Mouse (Mus musculus) midbrain, embryonic 13.5 days (tissue): ENCODE data around the gene Sik3. TPM values are rescaled to one million over a fixed set of nuclear protein-coding genes. Genes with fewer than 3 reads are reported as not detected.

ENCODE experiments used
- ATAC-seq: fragments of 200-750 bp; cut with Nextera tagmentation; 2 replicates; pipeline ENCODE4 v1.8.0; 2017; ENCODE audit warnings: mild to moderate bottlenecking, moderate TSS enrichment, moderate library complexity
- H3K27ac ChIP-seq: fragments of 300-500 bp; sonication (generic); 2 replicates; pipeline ENCODE4 v1.5.1; 2015; ENCODE audit warnings: inconsistent platforms, mild to moderate bottlenecking, moderate library complexity
- H3K27me3 ChIP-seq: fragments of 300-500 bp; sonication (generic); 2 replicates; pipeline ENCODE4 v1.6.1; 2015; ENCODE audit warnings: mild to moderate bottlenecking, inconsistent platforms
- H3K36me3 ChIP-seq: fragments of 300-500 bp; sonication (generic); 2 replicates; pipeline ENCODE4 v1.6.1; 2015; ENCODE audit warnings: mild to moderate bottlenecking, inconsistent platforms
- H3K4me1 ChIP-seq: fragments of 300-500 bp; sonication (generic); replicated peaks from 2 replicates; pipeline ENCODE4 v1.6.1; 2015; ENCODE audit warnings: inconsistent platforms
- H3K4me2 ChIP-seq: fragments of 300-500 bp; sonication (generic); replicated peaks from 2 replicates; pipeline ENCODE4 v1.6.1; 2015; ENCODE audit warnings: moderate library complexity, mild to moderate bottlenecking, inconsistent platforms
- H3K4me3 ChIP-seq: fragments of 300-500 bp; sonication (generic); replicated peaks from 2 replicates; pipeline ENCODE4 v1.5.1; 2015; ENCODE audit warnings: mild to moderate bottlenecking, inconsistent platforms
- H3K9ac ChIP-seq: fragments of 300-500 bp; sonication (generic); replicated peaks from 2 replicates; pipeline ENCODE4 v1.6.1; 2015; ENCODE audit warnings: mild to moderate bottlenecking, inconsistent platforms
- H3K9me3 ChIP-seq: fragments of 300-500 bp; sonication (generic); 2 replicates; pipeline ENCODE4 v1.6.1; 2016; ENCODE audit warnings: mild to moderate bottlenecking, inconsistent platforms
- WGBS: fragments of 180-500 bp; shearing (Covaris S2); methylation state at CpG from one replicate; pipeline ENCODE4 v1.1.7; 2015; 5-methylcytosine and 5-hydroxymethylcytosine counted together
- polyA plus RNA-seq: library from polyadenylated mRNA; unstranded; fragments of >200 nt; fragmentation: Nextera tagmentation; extraction: Ambion mirVana; gene quantifications from 2 replicates; pipeline ENCODE4 v1.2.1, GENCODE M21; 2015

Gene Sik3
- polyA plus RNA-seq, 1 experiment from 2014 or later = 6.7 TPM

DNA sequence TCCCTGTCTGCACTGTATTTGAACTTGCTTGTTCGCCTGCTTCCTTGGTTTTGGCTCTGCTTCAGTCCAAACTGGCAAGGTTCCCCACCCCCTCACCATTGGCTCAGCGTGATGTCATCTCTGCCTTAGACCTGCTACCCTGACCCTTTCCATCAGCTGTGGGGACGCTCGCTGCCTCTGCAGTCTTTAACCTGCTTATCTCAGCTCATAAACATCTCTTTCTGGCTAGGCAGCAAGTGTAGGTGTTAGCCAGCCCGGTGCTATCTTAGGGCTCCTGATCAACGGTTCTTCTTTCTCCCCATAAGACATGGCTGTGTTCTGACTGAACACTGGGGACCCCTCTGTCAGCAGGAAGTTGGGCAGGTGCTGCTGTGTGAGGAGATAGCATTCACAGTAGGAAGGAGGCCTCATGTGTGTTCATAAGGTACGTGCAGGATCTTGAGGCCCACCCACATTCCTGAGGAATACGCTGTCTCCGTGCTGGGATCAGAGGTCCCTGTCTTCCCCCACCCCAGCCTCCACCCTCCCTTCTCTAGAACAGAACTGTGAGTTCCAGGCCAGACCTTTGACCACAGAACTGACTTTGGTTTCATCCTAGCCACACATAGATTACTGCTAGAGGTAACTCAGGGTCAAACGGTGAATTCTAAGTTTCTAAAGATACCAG lies 194.3 kb downstream of the Sik3 start:
- no peak overlapping the region for H3K4me3 ChIP-seq
- WGBS = 91% methylated on average over 10 of the region's 10 CpGs

DNA sequence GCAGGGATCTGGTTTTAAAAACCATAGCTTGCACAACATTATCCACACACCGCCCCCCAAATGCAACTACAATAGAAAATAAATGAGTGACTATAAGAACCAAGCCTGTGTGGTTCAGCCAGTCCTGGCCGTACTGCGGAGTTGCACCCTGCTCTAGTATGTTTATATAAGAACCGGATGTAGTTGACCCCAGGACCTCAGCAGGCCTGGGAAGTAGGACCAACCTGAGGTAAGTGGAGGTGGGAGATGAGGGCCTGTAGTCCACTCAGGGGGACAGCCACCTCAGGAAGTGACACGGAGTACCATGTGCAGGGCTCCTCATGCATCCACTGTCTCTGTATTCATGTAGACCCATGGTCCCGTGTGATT lies 194.9 kb downstream of the Sik3 start:
- Histone ChIP-seq H3K9me3 (no peaks in the 10 kb centered on the region), H3K4me1 (no peaks in the 10 kb centered on the region), H3K27ac (no peak overlapping the region), H3K36me3 (peaks cover 83% of the 10 kb centered on the region), H3K27me3 (no peaks in the 10 kb centered on the region), H3K4me2 (no peak overlapping the region), H3K4me3 (no peak overlapping the region), H3K9ac (no peak overlapping the region)
- no peak for ATAC-seq
- WGBS = 94% methylated on average over 6 of the region's 6 CpGs

More for the DNA sequence above, 194.3 kb downstream of the Sik3 start:
- no peaks in the 10 kb centered on the region for H3K9me3 ChIP-seq
- H3K9ac ChIP-seq = no peak overlapping the region
- no peaks in the 10 kb centered on the region for H3K4me1 ChIP-seq
- ATAC-seq = no peak
- H3K27me3 ChIP-seq = no peaks in the 10 kb centered on the region
- H3K4me2 ChIP-seq = no peak overlapping the region
- H3K36me3 ChIP-seq = peaks cover 83% of the 10 kb centered on the region
- H3K27ac ChIP-seq = no peak overlapping the region

DNA sequence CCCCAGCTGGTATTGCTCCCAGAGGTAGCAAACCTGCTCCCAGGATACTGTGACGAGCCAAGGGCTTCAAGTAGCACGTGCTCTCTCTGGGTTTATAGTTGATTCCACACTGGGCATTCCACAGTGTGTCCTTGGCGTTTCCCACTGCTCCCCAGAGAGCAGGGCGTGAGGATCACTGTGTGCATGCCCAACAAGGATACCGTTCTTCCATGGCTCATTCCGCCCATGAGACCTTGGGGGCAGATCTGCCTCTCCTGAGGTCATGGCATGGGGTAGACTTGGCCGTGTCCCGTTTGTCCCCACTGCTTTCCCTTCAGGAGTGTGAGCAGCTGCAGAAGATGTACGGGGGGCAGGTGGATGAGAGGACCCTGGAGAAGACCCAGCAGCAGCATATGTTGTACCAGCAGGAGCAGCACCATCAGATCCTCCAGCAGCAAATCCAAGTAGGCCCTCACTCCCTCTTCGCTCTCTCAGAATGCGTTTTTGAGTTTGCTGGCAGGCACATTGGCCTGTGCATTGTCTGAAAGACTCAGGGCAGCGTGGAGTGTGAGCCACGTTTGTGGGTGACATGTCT lies 195.9 kb downstream of the Sik3 start:
- H3K27ac ChIP-seq = no peak overlapping the region
- ATAC-seq = no peak
- 90% methylated on average over 13 of the region's 13 CpGs for WGBS
- H3K9me3 ChIP-seq = no peaks in the 10 kb centered on the region
- H3K9ac ChIP-seq = no peak overlapping the region
- H3K4me3 ChIP-seq = no peak overlapping the region
- no peaks in the 10 kb centered on the region for H3K27me3 ChIP-seq
- no peak overlapping the region for H3K4me2 ChIP-seq
- H3K4me1 ChIP-seq = no peaks in the 10 kb centered on the region
- H3K36me3 ChIP-seq = peaks cover 84% of the 10 kb centered on the region

DNA sequence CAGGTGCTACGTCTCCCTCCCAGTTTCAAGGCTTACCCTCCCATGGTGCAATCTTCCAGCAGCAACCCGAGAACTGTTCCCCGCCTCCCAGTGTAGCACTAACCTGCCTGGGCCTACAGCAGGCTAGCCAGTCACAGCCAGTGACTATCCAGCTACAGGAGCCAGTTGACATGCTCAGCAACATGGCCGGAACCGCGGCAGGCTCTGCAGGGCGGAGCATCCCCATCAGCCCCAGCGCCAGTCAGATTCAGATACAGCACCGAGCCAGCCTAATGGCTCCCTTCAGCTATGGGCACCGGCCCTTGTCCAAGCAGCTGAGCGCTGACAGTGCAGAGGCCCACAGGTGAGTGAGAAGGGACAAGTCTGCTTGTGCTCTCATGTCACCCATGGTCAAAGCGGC lies 197.9 kb downstream of the Sik3 start:
- Histone ChIP-seq H3K9me3 (no peaks in the 10 kb centered on the region), H3K4me1 (no peaks in the 10 kb centered on the region), H3K27ac (no peak overlapping the region), H3K4me2 (no peak overlapping the region), H3K36me3 (peaks cover 86% of the 10 kb centered on the region), H3K27me3 (no peaks in the 10 kb centered on the region), H3K4me3 (no peak overlapping the region), H3K9ac (no peak overlapping the region)
- ATAC-seq = no peak
- WGBS = 95% methylated on average over 12 of the region's 12 CpGs

DNA sequence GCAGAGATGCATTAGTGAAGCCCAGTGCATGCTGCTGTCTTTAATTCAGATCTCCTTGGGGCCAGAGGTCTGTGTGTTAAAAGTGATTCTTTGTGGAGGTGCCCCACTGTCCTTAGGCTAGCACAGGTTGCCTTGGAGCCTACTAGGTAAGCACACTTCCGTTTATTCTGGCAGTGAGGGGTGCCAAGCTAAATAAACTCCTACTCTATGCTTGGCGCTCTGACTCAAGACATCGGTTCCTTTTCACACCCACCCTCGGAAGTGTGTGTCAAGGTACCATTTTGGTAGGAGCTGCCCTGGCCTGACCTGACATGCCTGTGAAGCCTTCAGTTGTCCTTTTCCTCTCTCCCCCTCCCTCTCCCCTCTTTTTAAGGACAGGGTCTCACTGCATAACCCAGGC lies 201.7 kb downstream of the Sik3 start:
- H3K27me3 ChIP-seq = no peaks in the 10 kb centered on the region
- H3K27ac ChIP-seq = no peak overlapping the region
- no peaks in the 10 kb centered on the region for H3K9me3 ChIP-seq
- no peaks in the 10 kb centered on the region for H3K4me1 ChIP-seq
- H3K4me2 ChIP-seq = no peak overlapping the region
- no peak overlapping the region for H3K9ac ChIP-seq
- ATAC-seq = no peak
- WGBS = 91% methylated on average over 4 of the region's 4 CpGs
- H3K4me3 ChIP-seq = no peak overlapping the region
- peaks cover 56% of the 10 kb centered on the region for H3K36me3 ChIP-seq

DNA sequence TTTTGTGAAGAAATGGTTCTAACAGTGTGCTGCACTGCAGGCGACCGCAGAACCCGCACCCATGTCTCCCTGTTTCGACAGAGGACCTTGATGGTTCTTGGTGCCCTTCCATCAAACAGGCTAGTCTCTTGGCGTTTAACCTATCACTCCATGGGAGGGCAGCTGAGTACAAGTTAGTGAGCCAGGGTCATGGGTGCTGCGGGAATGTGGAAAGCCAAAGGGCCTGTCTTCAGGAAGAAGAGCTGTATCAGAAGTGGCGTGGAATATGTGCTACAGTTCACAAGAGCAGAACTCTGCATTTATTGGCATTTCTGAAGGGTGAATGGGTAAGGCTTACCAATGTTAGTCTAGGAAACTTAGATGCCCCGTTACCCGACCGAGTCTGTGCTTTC lies 202.3 kb downstream of the Sik3 start:
- ATAC-seq = no peak
- no peak overlapping the region for H3K4me3 ChIP-seq
- H3K27ac ChIP-seq = no peak overlapping the region
- no peaks in the 10 kb centered on the region for H3K9me3 ChIP-seq
- H3K27me3 ChIP-seq = no peaks in the 10 kb centered on the region
- no peak overlapping the region for H3K4me2 ChIP-seq
- no peaks in the 10 kb centered on the region for H3K4me1 ChIP-seq
- WGBS = 95% methylated on average over 10 of the region's 10 CpGs
- H3K9ac ChIP-seq = no peak overlapping the region
- peaks cover 59% of the 10 kb centered on the region for H3K36me3 ChIP-seq

DNA sequence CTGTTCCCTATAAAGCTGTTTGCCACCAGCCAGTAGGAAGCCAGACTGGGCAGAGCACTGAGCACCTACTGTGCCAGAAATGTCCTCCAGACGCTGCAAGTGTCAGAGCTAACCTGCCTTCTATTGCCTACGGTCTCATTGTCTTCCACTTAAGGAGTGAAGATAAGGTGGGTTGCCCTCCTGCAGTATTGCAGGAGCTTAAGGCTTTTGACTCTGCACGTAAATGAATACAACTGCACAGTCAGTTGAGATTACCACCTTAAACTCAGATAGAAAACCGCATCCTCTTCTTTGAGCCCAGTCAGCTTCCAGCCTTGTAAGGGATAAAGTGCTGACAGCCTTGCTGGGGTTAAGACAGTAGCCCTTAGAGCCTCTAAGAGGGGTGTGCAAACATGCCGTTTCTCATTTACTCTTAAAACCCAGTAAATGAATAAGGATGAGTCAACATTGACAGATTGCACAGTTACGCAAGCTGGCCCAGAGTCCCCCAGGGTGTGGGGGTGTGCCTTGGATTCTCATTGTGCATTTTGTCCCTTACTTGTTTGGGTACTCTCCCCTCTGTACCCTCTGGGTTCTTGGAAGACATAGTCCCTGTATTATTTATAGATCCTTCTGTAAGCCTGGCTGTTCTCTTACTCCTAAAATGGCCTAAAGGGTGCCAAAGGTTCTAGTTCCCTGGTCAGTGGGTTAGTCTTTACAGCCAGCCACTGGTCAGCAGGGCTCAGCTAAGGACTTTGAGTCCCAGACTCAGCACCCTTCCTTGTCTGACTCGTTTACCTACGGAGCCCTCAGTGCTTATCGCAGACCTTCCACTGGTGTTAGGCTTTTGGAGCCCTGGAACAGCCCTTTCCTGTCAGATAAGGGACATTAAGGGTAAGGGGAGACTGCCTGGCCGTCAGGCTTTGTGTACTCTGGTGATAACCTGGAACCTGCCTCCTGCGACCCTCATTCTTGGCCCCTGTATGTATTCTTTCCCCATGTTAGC lies 203.0 kb downstream of the Sik3 start:
- Histone ChIP-seq H3K9me3 (no peaks in the 10 kb centered on the region), H3K27ac (no peak overlapping the region), H3K27me3 (no peaks in the 10 kb centered on the region), H3K36me3 (peaks cover 60% of the 10 kb centered on the region), H3K4me3 (no peak overlapping the region), H3K4me1 (no peaks in the 10 kb centered on the region), H3K4me2 (no peak overlapping the region), H3K9ac (no peak overlapping the region)
- ATAC-seq = no peak
- WGBS = 81% methylated on average over 11 of the region's 11 CpGs

DNA sequence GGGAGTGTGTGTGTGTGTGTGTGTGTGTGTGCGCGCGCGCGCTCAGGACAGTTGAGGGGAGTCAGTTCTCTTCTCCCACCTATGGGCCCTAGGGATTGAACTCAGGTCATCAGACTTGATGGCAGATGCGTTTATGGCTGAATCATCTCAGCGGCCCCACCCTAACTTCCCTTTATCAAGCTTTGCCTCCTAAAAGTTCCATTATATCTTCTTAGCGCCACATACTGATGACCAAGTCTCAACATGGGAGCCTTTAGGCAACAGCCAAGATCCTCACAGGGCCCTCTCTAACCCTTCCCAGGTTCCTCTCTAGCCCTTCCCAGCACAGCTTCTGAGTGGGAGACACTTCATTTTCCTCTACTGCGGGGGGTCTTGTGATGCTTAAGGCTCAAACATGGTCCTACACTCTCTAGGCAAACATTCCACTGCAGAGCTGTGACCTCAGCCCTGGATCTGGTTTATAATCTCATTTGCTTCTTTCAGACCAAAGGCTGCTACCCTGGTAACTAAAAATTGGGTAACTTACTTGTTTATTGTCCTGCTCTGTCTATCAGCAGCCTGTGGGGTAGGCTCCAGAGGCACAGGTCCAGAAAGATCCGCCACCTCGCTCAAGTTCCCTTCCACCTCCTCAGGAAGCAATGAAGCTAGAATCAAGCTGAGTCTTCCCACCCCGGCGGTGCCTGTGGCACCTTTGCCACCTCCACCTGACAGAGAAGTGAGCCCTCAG lies 204.3 kb downstream of the Sik3 start:
- Histone ChIP-seq H3K9ac (no peak overlapping the region), H3K4me2 (no peak overlapping the region), H3K27me3 (no peaks in the 10 kb centered on the region), H3K36me3 (peaks cover 60% of the 10 kb centered on the region), H3K27ac (no peak overlapping the region), H3K9me3 (no peaks in the 10 kb centered on the region), H3K4me1 (no peaks in the 10 kb centered on the region), H3K4me3 (no peak overlapping the region)
- no peak for ATAC-seq
- 93% methylated on average over 13 of the region's 13 CpGs for WGBS

DNA sequence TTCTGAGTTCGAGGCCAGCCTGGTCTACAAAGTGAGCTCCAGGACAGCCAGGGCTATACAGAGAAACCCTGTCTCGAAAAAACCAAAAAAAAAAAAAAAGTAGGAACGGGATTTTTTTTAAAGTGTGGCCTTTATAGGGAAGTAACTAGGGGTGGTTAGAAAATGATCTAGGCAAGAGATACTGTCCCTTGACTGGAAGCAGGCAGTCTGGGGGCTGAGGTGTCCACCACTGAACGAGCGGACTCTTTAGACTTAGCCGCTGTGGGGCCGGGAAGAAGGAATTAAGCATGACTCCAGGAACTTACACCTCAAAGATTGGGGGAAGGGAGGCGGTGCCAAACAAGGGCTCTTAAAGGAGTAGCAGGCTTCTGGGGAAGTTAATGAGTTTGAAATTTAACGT lies 205.6 kb downstream of the Sik3 start:
- H3K27me3 ChIP-seq = no peaks in the 10 kb centered on the region
- H3K9me3 ChIP-seq = no peaks in the 10 kb centered on the region
- no peak overlapping the region for H3K4me3 ChIP-seq
- H3K27ac ChIP-seq = no peak overlapping the region
- 86% methylated on average over 9 of the region's 9 CpGs for WGBS
- H3K4me1 ChIP-seq = no peaks in the 10 kb centered on the region
- ATAC-seq = no peak
- no peak overlapping the region for H3K9ac ChIP-seq
- no peak overlapping the region for H3K4me2 ChIP-seq
- H3K36me3 ChIP-seq = peaks cover 65% of the 10 kb centered on the region

DNA sequence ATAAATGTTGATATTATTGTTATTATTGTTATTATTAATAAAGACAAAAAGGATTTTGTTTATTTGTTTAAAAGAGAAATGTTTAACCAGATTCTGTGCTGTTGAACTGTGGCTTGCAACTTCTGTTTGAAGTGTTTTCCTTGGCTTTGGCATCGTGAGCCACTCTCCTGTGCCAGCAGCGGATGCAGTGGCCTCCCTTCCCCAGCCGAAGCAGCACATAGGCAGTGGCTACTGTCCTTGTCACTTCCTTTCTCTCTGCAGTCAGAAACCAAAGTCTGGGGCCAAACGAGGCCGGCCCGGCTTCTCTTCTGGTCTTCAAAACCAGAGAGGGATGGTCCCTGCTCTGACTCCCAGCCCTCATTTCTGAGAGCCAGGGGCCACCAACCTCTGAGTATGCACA lies 210.5 kb downstream of the Sik3 start:
- H3K9me3 ChIP-seq = no peaks in the 10 kb centered on the region
- no peak overlapping the region for H3K9ac ChIP-seq
- H3K4me3 ChIP-seq = no peak overlapping the region
- no peak overlapping the region for H3K27ac ChIP-seq
- H3K4me1 ChIP-seq = no peaks in the 10 kb centered on the region
- ATAC-seq = no peak
- no peak overlapping the region for H3K4me2 ChIP-seq
- WGBS = 91% methylated on average over 6 of the region's 6 CpGs
- peaks cover 52% of the 10 kb centered on the region for H3K36me3 ChIP-seq
- H3K27me3 ChIP-seq = no peaks in the 10 kb centered on the region

DNA sequence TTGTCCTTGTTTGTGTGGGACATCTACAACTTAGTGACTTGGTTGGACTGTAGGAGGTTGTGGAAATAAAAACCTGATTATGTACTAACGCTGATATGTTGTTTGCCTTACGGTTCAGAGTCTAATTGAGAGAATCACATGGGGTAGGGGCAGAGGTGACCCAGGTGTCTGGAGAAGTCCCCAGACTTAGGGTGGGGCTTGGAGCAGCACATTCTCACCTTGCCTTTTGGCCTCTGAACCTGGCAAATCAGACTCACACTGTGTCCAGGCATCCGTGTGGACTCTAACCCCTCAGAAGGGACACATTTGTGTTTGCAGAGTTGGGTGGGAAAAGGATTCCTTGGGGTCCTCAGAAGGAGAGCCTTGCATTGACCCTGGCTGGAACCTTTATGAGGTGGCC lies 211.5 kb downstream of the Sik3 start:
- no peak overlapping the region for H3K27ac ChIP-seq
- no peaks in the 10 kb centered on the region for H3K9me3 ChIP-seq
- H3K9ac ChIP-seq = no peak overlapping the region
- no peaks in the 10 kb centered on the region for H3K4me1 ChIP-seq
- H3K4me2 ChIP-seq = no peak overlapping the region
- WGBS = 88% methylated on average over 3 of the region's 3 CpGs
- no peak overlapping the region for H3K4me3 ChIP-seq
- H3K36me3 ChIP-seq = peaks cover 48% of the 10 kb centered on the region
- H3K27me3 ChIP-seq = peaks cover 6% of the 10 kb centered on the region; the same call in 1 of the 2 replicates
- no peak for ATAC-seq
